Mouse (Mus musculus): Measurements from ENCODE around the gene Pcyt2. TPM values are rescaled to one million over a fixed set of nuclear protein-coding genes. Genes with fewer than 3 reads are reported as not detected.
"Not testable (repeated sequence)": the region's sequence is repeated elsewhere in the genome, so short reads cannot be mapped to it uniquely, and the experiment has no call there.

Gene Pcyt2
- polyA plus RNA-seq, 1 experiment from 2014 or later: 188 TPM

DNA sequence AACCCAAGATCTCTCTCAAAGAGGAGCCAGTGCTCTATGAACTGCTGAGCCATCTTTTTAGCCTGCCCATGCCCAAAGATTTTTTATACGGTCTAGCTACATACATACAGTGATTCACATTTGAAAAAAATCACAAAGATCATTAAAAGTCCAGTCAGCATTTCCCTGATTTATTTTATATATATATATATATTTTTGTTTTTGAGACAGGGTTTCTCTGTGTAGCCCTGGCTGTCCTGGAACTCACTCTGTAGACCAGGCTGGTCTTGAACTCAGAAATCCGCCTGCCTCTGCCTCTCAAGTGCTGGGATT is 34.8 kb downstream of the Pcyt2 start:
- peaks cover 37% of the 10 kb centered on the region for H3K36me3 ChIP-seq
- H3K4me3 ChIP-seq (replicated peaks): not testable (repeated sequence)

DNA sequence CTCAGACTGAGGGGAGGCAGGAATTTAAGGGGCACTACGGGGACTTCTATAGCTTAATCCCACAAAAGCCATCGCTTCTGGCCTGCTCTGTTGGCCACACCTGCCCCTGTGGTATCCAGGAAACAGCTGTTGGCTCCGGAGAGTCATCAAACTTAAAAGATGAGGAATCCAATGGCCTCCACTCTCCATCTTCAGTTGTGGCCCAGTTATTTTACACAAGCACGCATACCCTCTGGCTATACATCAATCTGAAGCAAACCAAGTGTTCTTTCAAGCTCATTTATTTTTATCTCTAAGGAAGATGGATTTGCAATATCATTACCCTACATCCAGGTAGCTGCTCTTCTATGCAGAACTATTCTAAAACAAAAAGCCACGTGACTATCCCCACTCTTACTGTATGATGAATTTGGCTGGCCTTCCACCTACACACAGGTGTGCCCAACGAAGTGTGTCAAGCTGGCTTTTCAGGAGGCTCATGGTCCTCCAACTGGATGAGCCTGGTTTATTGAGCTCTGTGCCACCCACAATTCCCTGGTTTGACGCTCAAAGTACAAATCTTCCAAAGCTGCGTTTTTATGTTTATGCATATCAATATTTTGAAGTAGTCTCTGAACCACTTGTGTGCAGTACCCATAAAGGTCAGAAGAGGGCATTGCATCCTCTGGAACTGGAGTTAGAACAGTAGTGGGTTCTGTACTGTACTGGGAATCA is 35.3 kb downstream of the Pcyt2 start:
- Histone ChIP-seq H3K9me3 (no peaks in the 10 kb centered on the region), H3K4me3 (replicated peaks) (peak overlapping the region; percentile 92), H3K36me3 (peaks cover 39% of the 10 kb centered on the region), H3K4me1 (peaks cover 30% of the 10 kb centered on the region), H3K4me2 (peak overlapping the region; percentile 84), H3K27me3 (replicated peaks) (no peaks in the 10 kb centered on the region), H3K27ac (peak overlapping the region; percentile 90), H3K9ac (peak overlapping the region; percentile 70; the same call in 1 of the 2 replicates)
- ATAC-seq (ENCODE audit: insufficient read depth, low FRiP score, low read depth): no peak
- 72% methylated on average over 8 of the region's 8 CpGs for WGBS

More for the DNA sequence above, 34.8 kb downstream of the Pcyt2 start:
- H3K4me2 ChIP-seq; H3K27ac ChIP-seq; ATAC-seq (ENCODE audit: insufficient read depth, low FRiP score, low read depth); H3K9me3 ChIP-seq; H3K27me3 ChIP-seq (replicated peaks); H3K9ac ChIP-seq: not testable (repeated sequence)
- WGBS: 86% methylated on average over 2 of the region's 2 CpGs
- peaks cover 30% of the 10 kb centered on the region for H3K4me1 ChIP-seq

DNA sequence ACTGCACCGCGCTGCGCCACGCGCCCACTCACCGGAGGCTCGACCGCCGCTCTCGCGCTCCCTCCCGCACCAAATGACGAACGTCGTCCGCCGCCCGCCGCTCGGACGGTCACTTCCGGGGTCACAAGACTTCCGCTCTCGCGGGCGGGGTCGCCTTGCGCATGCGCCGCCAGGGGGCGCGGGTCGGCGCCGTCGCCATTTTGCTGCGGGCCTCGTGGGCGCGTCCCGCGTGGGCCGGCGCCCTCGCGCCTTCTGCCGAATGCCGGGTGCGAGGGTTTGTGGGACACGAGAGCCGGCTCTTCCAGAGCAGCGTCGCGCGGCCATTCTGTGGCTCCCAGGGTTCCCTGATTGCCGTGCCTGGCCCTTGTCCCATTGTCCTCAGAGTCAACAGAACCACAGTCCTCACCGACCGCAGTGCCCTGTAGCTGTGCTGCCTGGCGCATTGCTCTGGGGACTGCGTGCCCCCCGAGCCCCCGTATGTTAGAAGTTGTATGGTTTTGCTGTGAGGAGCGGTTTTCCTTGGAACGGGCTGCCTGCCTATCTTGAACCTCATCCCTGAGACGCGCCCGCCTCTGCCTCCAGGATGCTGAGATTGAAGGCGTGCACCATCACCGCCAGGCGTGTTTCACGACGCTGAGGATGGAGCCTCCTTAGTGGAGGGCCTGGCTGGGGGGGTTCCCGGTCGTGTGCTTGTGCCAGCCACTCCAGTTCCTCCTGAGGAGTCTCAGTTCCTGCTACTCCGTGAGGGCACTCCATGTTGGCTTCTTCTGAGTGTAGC is 36.1 kb downstream of the Pcyt2 start, which contains the start of gene Arhgdia:
Gene Arhgdia (minus strand): TSS at position 135 of the 778 bp plus-strand sequence.
- Histone ChIP-seq H3K9ac (peak within 1 kb of the TSS; percentile 70), H3K27me3 (replicated peaks) (no peaks in the 10 kb centered on the region), H3K4me3 (replicated peaks) (peak within 1 kb of the TSS; percentile 92), H3K36me3 (peaks cover 38% of the 10 kb centered on the region), H3K9me3 (no peaks in the 10 kb centered on the region), H3K27ac (peak within 1 kb of the TSS; percentile 90), H3K4me1 (peaks cover 30% of the 10 kb centered on the region), H3K4me2 (peak within 1 kb of the TSS; percentile 92)
- WGBS: 4% methylated on average over 70 of the region's 75 CpGs
- ATAC-seq (ENCODE audit: insufficient read depth, low FRiP score, low read depth): peak; percentile 47; the same call in 1 of the 2 replicates

DNA sequence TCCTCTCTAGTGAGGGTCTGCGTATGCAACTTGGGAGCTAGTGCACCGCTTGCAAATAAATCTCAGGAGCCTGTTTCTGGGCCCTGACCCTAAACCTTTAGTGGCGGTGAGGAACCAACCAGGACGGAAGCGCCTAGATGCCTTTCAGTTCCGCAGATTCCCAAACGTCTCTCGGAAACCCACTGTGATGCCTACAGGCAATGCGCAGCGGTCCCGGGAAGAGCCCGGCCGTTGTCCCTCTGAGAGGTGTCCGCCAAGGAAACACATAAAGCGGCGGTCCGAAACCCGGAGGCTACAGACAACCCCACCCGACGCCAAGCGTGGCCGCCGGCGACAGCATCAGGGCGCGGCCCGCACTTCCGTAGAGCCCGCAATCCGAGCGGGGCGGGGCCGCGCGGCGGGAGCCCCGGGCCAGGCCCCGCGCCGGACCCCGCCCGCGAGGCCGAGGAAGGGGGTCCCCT is 36.8 kb downstream of the Pcyt2 start:
- Histone ChIP-seq H3K9ac (peak overlapping the region; percentile 70), H3K4me2 (peak overlapping the region; percentile 92), H3K9me3 (no peaks in the 10 kb centered on the region), H3K27me3 (replicated peaks) (no peaks in the 10 kb centered on the region), H3K27ac (peak overlapping the region; percentile 90), H3K4me1 (peaks cover 30% of the 10 kb centered on the region), H3K36me3 (peaks cover 33% of the 10 kb centered on the region), H3K4me3 (replicated peaks) (peak overlapping the region; percentile 92)
- ATAC-seq (ENCODE audit: insufficient read depth, low FRiP score, low read depth): peak; percentile 20; the same call in 1 of the 2 replicates
- WGBS: under 1% methylated on average over 42 of the region's 44 CpGs

DNA sequence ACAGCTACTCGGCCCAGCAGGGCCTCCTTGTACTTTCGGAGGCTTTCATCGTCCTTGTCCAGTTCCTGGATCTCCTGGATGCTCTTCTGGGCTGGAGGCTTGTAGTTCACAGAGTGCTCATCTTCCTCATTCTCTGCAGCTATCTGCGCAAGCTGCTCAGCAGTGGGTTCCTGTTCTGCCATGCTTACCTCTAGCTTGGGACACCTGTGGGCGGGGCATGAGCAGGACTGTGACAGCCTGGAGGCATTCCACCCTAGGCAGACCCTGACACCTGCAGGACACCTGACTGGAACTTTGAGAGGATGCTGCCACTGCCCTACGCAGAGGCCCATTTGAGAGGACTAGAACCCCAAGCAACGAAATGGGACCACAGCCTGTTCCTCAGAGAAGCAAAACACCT is 37.5 kb downstream of the Pcyt2 start:
- Histone ChIP-seq H3K4me3 (replicated peaks) (peak overlapping the region; percentile 92), H3K4me1 (peaks cover 30% of the 10 kb centered on the region), H3K9ac (peak overlapping the region; percentile 70), H3K27me3 (replicated peaks) (no peaks in the 10 kb centered on the region), H3K27ac (peak overlapping the region; percentile 90), H3K4me2 (peak overlapping the region; percentile 92), H3K9me3 (no peaks in the 10 kb centered on the region), H3K36me3 (peaks cover 30% of the 10 kb centered on the region)
- no peak for ATAC-seq (ENCODE audit: insufficient read depth, low FRiP score, low read depth)
- WGBS: 47% methylated on average over 7 of the region's 7 CpGs

DNA sequence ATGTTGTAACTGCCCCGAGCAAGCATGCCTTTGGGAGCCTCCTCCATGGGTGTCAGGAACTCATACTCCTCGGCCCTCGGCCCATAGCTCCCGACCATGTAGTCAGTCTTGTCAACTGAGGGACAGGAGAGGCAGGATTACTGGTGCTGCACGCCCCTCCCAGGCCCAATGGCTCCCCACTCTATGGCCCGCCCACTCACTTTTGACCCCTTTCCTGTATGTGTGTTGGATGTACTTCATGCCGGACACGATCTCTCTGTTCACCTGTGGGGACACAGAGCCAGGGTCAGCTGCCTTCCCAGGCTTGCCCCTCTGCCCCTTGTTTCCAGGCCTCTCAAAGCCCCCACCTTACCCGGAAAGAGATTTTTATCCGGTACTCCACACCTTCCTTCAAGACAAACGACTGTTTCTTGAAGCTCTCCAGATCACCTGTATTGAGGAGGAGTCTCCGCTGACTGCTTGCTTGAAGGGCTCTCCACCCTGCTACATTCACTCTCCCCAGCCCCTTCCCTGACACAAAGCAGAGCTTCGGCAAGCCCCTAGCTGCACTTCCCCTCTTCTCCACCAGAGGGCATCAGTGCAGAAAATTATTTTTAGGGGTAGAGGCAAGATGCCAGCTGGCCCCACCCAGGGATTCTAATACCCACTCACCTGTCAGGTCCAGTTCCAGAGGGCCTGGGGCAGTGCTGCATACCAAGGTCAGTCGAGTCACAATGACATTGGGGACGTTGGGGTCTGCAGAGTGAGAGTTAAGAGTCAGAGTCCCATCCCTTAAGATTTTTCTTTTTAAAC is 38.2 kb downstream of the Pcyt2 start:
- Histone ChIP-seq H3K27ac (peak overlapping the region; percentile 90), H3K4me1 (peaks cover 33% of the 10 kb centered on the region), H3K9ac (no peak overlapping the region), H3K4me2 (peak overlapping the region; percentile 92), H3K4me3 (replicated peaks) (peak overlapping the region; percentile 92), H3K36me3 (peaks cover 27% of the 10 kb centered on the region), H3K9me3 (no peaks in the 10 kb centered on the region), H3K27me3 (replicated peaks) (no peaks in the 10 kb centered on the region)
- WGBS: 53% methylated on average over 15 of the region's 15 CpGs
- no peak for ATAC-seq (ENCODE audit: insufficient read depth, low FRiP score, low read depth)

DNA sequence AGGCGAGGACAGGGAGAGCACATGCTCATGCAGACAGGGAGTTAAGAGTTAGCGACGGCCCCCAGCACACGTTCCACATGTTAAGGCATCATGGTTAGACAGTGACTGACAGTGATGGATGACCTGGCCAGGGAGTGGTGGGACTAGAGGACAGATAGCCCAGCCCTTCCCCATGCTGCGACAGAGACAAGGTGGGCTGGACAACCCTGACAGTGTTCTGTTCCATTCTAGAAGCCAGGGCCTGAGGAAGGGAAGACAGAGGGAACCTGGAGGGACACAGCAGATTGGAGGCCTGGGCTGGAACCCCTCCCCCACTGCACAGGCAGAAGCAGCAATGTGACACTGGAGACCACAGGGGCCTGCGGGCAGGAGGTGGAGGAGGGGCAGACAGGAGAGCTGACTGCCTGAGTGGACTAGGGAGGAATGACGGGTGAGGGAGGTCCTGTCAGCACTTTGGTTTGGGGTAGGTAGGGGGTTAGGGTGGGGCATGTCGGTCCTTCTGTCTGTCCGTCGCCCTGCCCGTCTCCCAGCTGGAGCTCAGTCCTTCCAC is 39.0 kb downstream of the Pcyt2 start:
- H3K36me3 ChIP-seq: peaks cover 25% of the 10 kb centered on the region
- H3K4me1 ChIP-seq: peaks cover 38% of the 10 kb centered on the region

DNA sequence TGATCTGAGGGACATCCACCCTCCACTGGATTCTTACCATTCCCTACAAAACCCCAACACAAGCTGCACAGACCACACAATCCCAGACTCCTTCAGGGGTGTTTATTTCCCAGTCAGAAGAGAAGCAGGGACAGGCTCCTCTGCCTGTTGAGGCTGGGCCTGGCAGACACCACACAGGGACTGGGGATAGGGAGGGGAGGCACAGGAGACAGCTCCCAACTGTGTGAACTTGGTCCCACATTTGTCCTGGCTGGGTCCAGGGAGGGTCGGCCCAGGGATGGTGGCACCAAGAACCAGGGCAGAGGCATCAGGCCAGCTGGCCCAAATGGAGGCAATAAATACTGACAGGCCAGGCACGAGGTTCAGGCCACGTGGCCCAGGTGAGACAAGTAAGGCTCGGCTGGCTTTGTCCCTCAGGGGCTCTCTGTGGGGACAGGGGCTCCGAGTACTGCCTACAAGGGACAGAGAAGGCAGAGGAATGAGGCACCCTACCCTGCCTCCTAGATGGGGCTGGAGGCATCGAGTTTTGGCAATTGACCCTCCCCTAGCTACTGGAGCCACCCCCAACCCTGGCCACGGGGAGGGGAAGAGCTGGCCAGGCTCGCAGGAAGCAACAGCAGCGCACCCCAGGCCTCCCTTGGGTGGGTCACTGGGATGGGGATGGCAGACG is 39.6 kb downstream of the Pcyt2 start:
- Histone ChIP-seq H3K4me3 (replicated peaks) (no peak overlapping the region), H3K9ac (no peak overlapping the region), H3K27ac (no peak overlapping the region), H3K36me3 (peaks cover 24% of the 10 kb centered on the region), H3K4me1 (peaks cover 38% of the 10 kb centered on the region), H3K4me2 (no peak overlapping the region), H3K9me3 (no peaks in the 10 kb centered on the region), H3K27me3 (replicated peaks) (no peaks in the 10 kb centered on the region)
- WGBS: 86% methylated on average over 10 of the region's 10 CpGs
- ATAC-seq (ENCODE audit: insufficient read depth, low FRiP score, low read depth): no peak

More for the DNA sequence above, 39.0 kb downstream of the Pcyt2 start:
- no peaks in the 10 kb centered on the region for H3K27me3 ChIP-seq (replicated peaks)
- H3K9ac ChIP-seq: no peak overlapping the region
- no peak overlapping the region for H3K4me3 ChIP-seq (replicated peaks)
- H3K27ac ChIP-seq: no peak overlapping the region
- no peaks in the 10 kb centered on the region for H3K9me3 ChIP-seq
- ATAC-seq (ENCODE audit: insufficient read depth, low FRiP score, low read depth): no peak
- no peak overlapping the region; the same call in 1 of the 2 replicates for H3K4me2 ChIP-seq
- 80% methylated on average over 11 of the region's 11 CpGs for WGBS

DNA sequence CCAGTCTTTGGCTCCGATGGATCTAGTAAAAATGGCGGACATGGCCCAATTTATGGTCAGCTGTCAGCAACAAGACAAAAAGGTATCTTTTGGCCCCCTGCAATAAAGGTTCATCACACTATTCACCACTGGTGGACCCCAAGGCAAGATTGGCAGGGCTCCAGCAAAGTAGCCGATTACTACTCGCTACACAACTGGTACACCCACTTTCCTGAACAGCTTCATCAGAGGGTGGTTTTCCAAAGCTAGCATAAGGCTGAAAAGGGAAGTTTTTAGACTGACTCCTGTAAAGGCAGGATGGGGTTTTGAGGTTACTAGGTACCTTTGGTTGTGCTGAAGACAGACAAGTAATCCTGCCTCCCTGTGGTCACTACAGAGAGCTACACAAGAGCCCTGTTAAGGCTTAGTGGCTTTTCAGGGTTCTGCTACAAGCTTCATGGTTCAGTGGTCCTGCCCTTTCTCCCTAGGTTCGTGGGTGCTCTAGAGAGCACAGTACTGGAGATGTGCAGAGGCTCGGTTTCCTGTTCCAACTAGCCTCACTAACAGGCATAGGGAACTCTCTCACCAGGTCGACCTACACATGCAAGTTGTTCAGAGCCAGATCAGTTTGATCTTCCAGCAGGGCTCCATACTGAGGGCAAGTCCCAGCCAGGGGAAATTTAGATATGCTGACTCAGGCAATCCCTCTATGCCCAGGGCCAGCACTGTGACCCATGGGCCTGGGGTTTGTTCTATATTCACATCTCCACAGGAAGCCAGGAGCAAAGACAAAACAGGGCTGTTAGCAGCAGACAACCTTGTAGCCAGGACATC is 40.3 kb downstream of the Pcyt2 start:
- no peaks in the 10 kb centered on the region for H3K9me3 ChIP-seq
- H3K4me3 ChIP-seq (replicated peaks): no peak overlapping the region
- H3K27ac ChIP-seq: peak overlapping the region; percentile 55; the same call in 1 of the 2 replicates
- H3K4me2 ChIP-seq: no peak overlapping the region
- H3K4me1 ChIP-seq: peaks cover 38% of the 10 kb centered on the region
- ATAC-seq (ENCODE audit: insufficient read depth, low FRiP score, low read depth): no peak
- 84% methylated on average over 7 of the region's 7 CpGs for WGBS
- H3K9ac ChIP-seq: no peak overlapping the region
- no peaks in the 10 kb centered on the region for H3K27me3 ChIP-seq (replicated peaks)
- H3K36me3 ChIP-seq: peaks cover 24% of the 10 kb centered on the region

DNA sequence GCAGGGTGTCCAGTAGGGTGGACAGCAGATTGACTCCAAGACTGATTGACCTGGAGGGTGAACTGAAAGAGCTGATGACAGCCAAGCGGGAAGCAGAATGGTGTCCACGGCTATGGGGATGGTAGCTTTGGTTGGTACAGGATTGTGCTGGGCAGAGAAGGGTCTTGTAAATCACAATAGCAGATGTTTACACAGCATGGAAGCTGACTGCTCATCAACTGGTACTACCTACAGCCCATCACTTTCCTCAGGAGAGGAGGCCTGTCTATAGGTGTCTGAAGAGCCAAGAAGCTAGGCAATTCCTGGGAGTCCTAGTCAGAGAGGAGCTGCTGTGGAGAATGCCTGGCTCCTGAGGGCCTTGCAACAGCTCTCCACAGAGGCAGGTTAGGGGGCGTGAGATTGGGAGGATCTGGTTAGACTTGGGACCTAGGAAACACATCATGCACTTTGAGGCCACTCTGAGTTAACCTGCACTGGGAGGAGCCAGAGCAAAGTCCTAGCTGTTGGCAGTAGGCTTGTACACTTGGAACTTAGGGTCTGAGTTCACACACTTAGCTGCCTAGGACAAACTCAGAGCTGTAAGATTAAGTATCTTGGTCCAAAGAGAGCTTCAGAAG is 41.3 kb downstream of the Pcyt2 start:
- Histone ChIP-seq H3K4me3 (replicated peaks) (no peak overlapping the region), H3K36me3 (peaks cover 24% of the 10 kb centered on the region), H3K27ac (peak overlapping the region; percentile 55; the same call in 1 of the 2 replicates), H3K27me3 (replicated peaks) (no peaks in the 10 kb centered on the region), H3K9ac (no peak overlapping the region), H3K4me1 (peaks cover 35% of the 10 kb centered on the region), H3K4me2 (no peak overlapping the region), H3K9me3 (no peaks in the 10 kb centered on the region)
- no peak for ATAC-seq (ENCODE audit: insufficient read depth, low FRiP score, low read depth)
- 82% methylated on average over 3 of the region's 3 CpGs for WGBS
